Mouse (Mus musculus) ES-E14 (cell line): ENCODE data around the gene Trappc10.

Experiments used
- HCFC1 ChIP-seq: IDR thresholded peaks from 2 replicates; pipeline ENCODE4 v1.6.1; 2012; ENCODE audit warnings: low read length, inconsistent platforms, borderline replicate concordance; ENCODE audit not compliant: insufficient read depth
- ZC3H11A ChIP-seq: IDR thresholded peaks from 2 replicates; pipeline ENCODE4 v1.6.1; 2012; ENCODE audit warnings: low read depth, mild to moderate bottlenecking, inconsistent platforms, low read length, borderline replicate concordance
- ZNF384 ChIP-seq: IDR thresholded peaks from 2 replicates; pipeline ENCODE4 v1.6.1; 2012; ENCODE audit warnings: low read depth, low read length, inconsistent platforms

DNA sequence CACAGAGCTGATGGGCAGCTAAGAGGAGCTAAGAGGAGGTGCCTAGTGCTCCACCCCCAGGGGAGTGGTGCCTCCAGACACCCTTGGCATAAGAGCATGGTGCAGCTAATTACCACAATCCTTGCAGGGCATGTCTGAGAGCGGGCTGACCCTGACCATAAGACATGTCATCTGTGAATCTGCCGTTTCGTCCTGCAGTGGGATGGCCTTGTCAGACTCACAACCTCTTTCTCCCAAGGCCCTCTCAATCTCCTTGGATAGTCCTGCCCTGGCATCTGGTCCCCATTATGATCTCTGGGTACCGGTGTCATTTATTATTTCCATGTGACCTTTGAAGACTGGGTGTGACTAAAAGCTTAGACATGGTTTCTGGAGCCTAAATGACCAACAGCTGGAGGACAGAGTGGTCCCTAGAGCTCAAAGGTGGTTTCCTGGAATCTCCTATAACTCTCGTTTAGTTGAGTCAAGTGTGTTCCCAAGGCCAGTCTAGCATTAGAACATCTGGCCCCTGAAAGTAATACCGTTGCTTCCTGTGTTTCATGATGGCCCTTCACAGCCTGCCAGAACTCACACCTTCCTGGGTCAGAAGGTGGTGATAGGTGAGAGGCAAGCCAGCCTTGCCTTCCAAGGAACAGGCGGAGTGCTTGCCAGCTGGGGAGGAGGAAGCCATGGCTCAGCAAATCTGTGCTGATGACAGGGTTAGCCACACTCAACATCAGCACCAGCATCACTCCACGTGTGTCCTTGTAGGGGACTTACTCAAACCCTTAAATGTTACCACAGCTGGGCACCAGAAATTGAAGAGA, 46.5 kb upstream of the Trappc10 start:
- TF ChIP-seq ZNF384: no peak
- no peak for TF ChIP-seq ZC3H11A
- no peak for TF ChIP-seq HCFC1
